Comparison of ENCODE assay signal across 18 mouse cellular contexts in the genomic region with DNA sequence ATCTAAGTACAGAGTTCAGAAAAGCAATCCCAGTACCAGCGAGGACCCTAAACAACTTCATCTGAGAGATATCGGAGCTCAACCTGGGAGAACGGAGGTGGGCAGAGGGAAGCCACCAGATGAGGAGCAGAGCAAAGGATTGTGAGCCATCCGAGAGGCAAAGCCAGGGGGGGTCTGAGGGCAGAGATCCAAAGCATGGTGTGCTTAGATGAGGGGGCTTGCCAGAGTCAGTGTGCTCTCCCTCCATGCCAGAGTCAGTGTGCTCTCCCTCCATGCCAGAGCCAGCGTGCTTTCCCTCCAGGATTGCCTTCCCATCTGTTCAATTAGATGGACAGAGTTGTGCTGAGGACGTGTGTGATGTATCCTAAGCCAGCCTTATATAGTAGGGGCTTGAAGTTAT. TPM values are rescaled to one million over a fixed set of nuclear protein-coding genes. Genes with fewer than 3 reads are reported as not detected.
DNase-seq lines count a peak whose midpoint lies in the region; ATAC-seq and TF ChIP-seq lines count a peak whose summit lies in the region.
"Had no signal": no experiment of that assay in that cellular context is flagged by ENCODE, and none has a peak within 500 bp of the region (broad histone marks: within the 10 kb centered on the region; RNA-seq: fewer than 3 reads in every experiment).

No protein-coding gene starts in this region.

- no peaks in the 10 kb centered on the region for H3K27me3 ChIP-seq in heart, adult 2 months (ENCODE audit: control insufficient read depth, insufficient read depth, low read length)
- no peaks in the 10 kb centered on the region for H3K27me3 ChIP-seq in hindbrain, postnatal 0 days (ENCODE audit: insufficient read depth, low read length)
- H3K27me3 ChIP-seq in hindbrain, embryonic 11.5 days (ENCODE audit: control insufficient read depth, insufficient read depth, low read length), result peaks cover 4% of the 10 kb centered on the region; the same call in 1 of the 2 replicates
- H3K27me3 ChIP-seq in lung, postnatal 0 days (replicated peaks; ENCODE audit: insufficient read depth, low read length), result no peaks in the 10 kb centered on the region
- H3K27me3 ChIP-seq in stomach, embryonic 16.5 days (ENCODE audit: control insufficient read depth, insufficient read depth, low read length), result 0 out of 2 replicates have a peak, but pooled peaks cover 2% of the 10 kb centered on the region
- H3K27me3 ChIP-seq in forebrain, embryonic 13.5 days, result peaks cover 4% of the 10 kb centered on the region; the same call in 1 of the 2 replicates
- H3K27me3 ChIP-seq: embryonic facial prominence, embryonic 13.5 days had no signal

- H3K4me1 ChIP-seq in heart, adult 2 months (ENCODE audit: control insufficient read depth, insufficient read depth, low read length), result peaks cover 23% of the 10 kb centered on the region
- peaks cover 26% of the 10 kb centered on the region for H3K4me1 ChIP-seq in hindbrain, postnatal 0 days (ENCODE audit: insufficient read depth, low read length)
- no peaks in the 10 kb centered on the region; the same call in 1 of the 2 replicates for H3K4me1 ChIP-seq in hindbrain, embryonic 11.5 days (replicated peaks; ENCODE audit: control insufficient read depth, insufficient read depth, low read length)
- H3K4me1 ChIP-seq in lung, postnatal 0 days (ENCODE audit: insufficient read depth, low read depth, low read length), result peaks cover 8% of the 10 kb centered on the region; the same call in 1 of the 2 replicates
- H3K4me1 ChIP-seq in stomach, embryonic 16.5 days (ENCODE audit: control insufficient read depth, insufficient read depth, low read length), result peaks cover 22% of the 10 kb centered on the region
- peaks cover 22% of the 10 kb centered on the region for H3K4me1 ChIP-seq in forebrain, embryonic 13.5 days

- 77% methylated on average over 6 of the region's 6 CpGs for WGBS in heart, adult 2 months
- 62% methylated on average over 6 of the region's 6 CpGs for WGBS in hindbrain, postnatal 0 days
- WGBS in hindbrain, embryonic 11.5 days, result 82% methylated on average over 6 of the region's 6 CpGs
- 71% methylated on average over 6 of the region's 6 CpGs for WGBS in lung, postnatal 0 days
- WGBS in stomach, embryonic 16.5 days, result 79% methylated on average over 6 of the region's 6 CpGs
- WGBS in forebrain, embryonic 13.5 days, result 79% methylated on average over 6 of the region's 6 CpGs

- TF ChIP-seq CTCF in heart, adult 2 months (IDR thresholded peaks at IDR 0.05), result no peak
- no peak for TF ChIP-seq CTCF in hindbrain, postnatal 0 days (IDR thresholded peaks at IDR 0.05; ENCODE audit: low read depth)
- no peak for TF ChIP-seq CTCF in lung, postnatal 0 days (IDR thresholded peaks at IDR 0.05)

- H3K4me2 ChIP-seq in hindbrain, postnatal 0 days (ENCODE audit: low read depth, low read length), result 0 out of 2 replicates have a peak overlapping the region, but pooled peaks have one; percentile 5
- no peak overlapping the region for H3K4me2 ChIP-seq in hindbrain, embryonic 11.5 days (replicated peaks; ENCODE audit: low read depth, low read length)
- peak overlapping the region; percentile 81 for H3K4me2 ChIP-seq in lung, postnatal 0 days (replicated peaks; ENCODE audit: low read depth, low read length)
- H3K4me2 ChIP-seq in stomach, embryonic 16.5 days (ENCODE audit: low read depth, low read length), result peak overlapping the region; percentile 21; the same call in 1 of the 2 replicates
- H3K4me2 ChIP-seq in forebrain, embryonic 13.5 days, result no peak overlapping the region
- H3K4me2 ChIP-seq: embryonic facial prominence, embryonic 13.5 days had no signal

- no peak overlapping the region for H3K4me3 ChIP-seq in heart, adult 2 months
- H3K4me3 ChIP-seq in hindbrain, postnatal 0 days (ENCODE audit: low read length), result no peak overlapping the region
- H3K4me3 ChIP-seq in hindbrain, embryonic 11.5 days (ENCODE audit: low read depth, low read length), result no peak overlapping the region
- peak overlapping the region; percentile 10 for H3K4me3 ChIP-seq in lung, postnatal 0 days (ENCODE audit: low read depth, low read length)
- H3K4me3 ChIP-seq in stomach, embryonic 16.5 days (replicated peaks; ENCODE audit: low read length), result no peak overlapping the region
- no peak overlapping the region for H3K4me3 ChIP-seq in forebrain, embryonic 13.5 days
- H3K4me3 ChIP-seq: embryonic facial prominence, embryonic 13.5 days; kidney, embryonic 15.5 days; midbrain, embryonic 10.5 days had no signal

- DNase-seq in heart, adult 2 months, result no peak
- DNase-seq in heart, adult 18-20 months, result no peak
- DNase-seq in hindbrain, postnatal 0 days (ENCODE audit: low spot score), result peak; percentile 26
- DNase-seq in hindbrain, embryonic 11.5 days (ENCODE audit: low spot score), result no peak
- DNase-seq in lung, postnatal 0 days (ENCODE audit: low spot score), result no peak
- DNase-seq in lung, postnatal 14 days, result no peak
- DNase-seq: gastrocnemius, postnatal 36 days; lung, embryonic 14.5 days had no signal

- TF ChIP-seq EP300 in heart, adult 2 months (IDR thresholded peaks at IDR 0.05; ENCODE audit: insufficient read depth, low read depth, low read length), result no peak
- no peak for TF ChIP-seq EP300 in lung, postnatal 0 days (IDR thresholded peaks at IDR 0.05)

- no peaks in the 10 kb centered on the region for H3K9me3 ChIP-seq in hindbrain, postnatal 0 days (ENCODE audit: low read length)
- no peaks in the 10 kb centered on the region for H3K9me3 ChIP-seq in hindbrain, embryonic 11.5 days (ENCODE audit: control insufficient read depth, low read length)
- no peaks in the 10 kb centered on the region for H3K9me3 ChIP-seq in lung, postnatal 0 days (ENCODE audit: low read length)
- H3K9me3 ChIP-seq in stomach, embryonic 16.5 days (replicated peaks; ENCODE audit: control insufficient read depth, low read length), result no peaks in the 10 kb centered on the region
- no peaks in the 10 kb centered on the region for H3K9me3 ChIP-seq in forebrain, embryonic 13.5 days (replicated peaks)
- H3K9me3 ChIP-seq: embryonic facial prominence, embryonic 13.5 days; G1E; kidney, embryonic 15.5 days; midbrain, embryonic 10.5 days had no signal

- peak overlapping the region; percentile 78 for H3K27ac ChIP-seq in heart, adult 2 months
- H3K27ac ChIP-seq in hindbrain, postnatal 0 days, result no peak overlapping the region
- H3K27ac ChIP-seq in hindbrain, embryonic 11.5 days (ENCODE audit: low read depth, low read length), result no peak overlapping the region
- H3K27ac ChIP-seq in lung, postnatal 0 days (ENCODE audit: low read length), result no peak overlapping the region
- H3K27ac ChIP-seq in stomach, embryonic 16.5 days (ENCODE audit: low read length), result no peak overlapping the region
- H3K27ac ChIP-seq in forebrain, embryonic 13.5 days, result no peak overlapping the region
- H3K27ac ChIP-seq: embryonic facial prominence, embryonic 13.5 days; midbrain, embryonic 10.5 days had no signal

- no peaks in the 10 kb centered on the region for H3K79me2 ChIP-seq in heart, adult 2 months (replicated peaks; ENCODE audit: control insufficient read depth, insufficient read depth, low read length)

- peaks cover 2% of the 10 kb centered on the region; the same call in 1 of the 2 replicates for H3K36me3 ChIP-seq in heart, adult 2 months (ENCODE audit: control insufficient read depth, insufficient read depth, low read length)
- no peaks in the 10 kb centered on the region for H3K36me3 ChIP-seq in hindbrain, postnatal 0 days (ENCODE audit: insufficient read depth, low read length)
- no peaks in the 10 kb centered on the region for H3K36me3 ChIP-seq in hindbrain, embryonic 11.5 days (ENCODE audit: control insufficient read depth, insufficient read depth, low read length)
- no peaks in the 10 kb centered on the region for H3K36me3 ChIP-seq in lung, postnatal 0 days (ENCODE audit: insufficient read depth, low read length)
- H3K36me3 ChIP-seq in stomach, embryonic 16.5 days (ENCODE audit: control insufficient read depth, insufficient read depth, low read length), result no peaks in the 10 kb centered on the region
- no peaks in the 10 kb centered on the region for H3K36me3 ChIP-seq in forebrain, embryonic 13.5 days (ENCODE audit: poor library complexity, severe bottlenecking)
- H3K36me3 ChIP-seq: embryonic facial prominence, embryonic 13.5 days; G1E; kidney, embryonic 15.5 days; midbrain, embryonic 10.5 days had no signal

- TF ChIP-seq POLR2A in heart, adult 2 months (IDR thresholded peaks at IDR 0.05; ENCODE audit: insufficient read depth, low read depth, low read length), result no peak

- no peak overlapping the region for H3K9ac ChIP-seq in heart, adult 2 months (ENCODE audit: low read depth, low read length)
- no peak overlapping the region for H3K9ac ChIP-seq in hindbrain, postnatal 0 days (replicated peaks; ENCODE audit: low read length)
- H3K9ac ChIP-seq in hindbrain, embryonic 11.5 days (ENCODE audit: low read depth, low read length), result no peak overlapping the region
- peak overlapping the region; percentile 29; the same call in 1 of the 2 replicates for H3K9ac ChIP-seq in lung, postnatal 0 days (replicated peaks; ENCODE audit: low read depth)
- peak overlapping the region; percentile 26; the same call in 1 of the 2 replicates for H3K9ac ChIP-seq in stomach, embryonic 16.5 days (ENCODE audit: low read length)
- no peak overlapping the region for H3K9ac ChIP-seq in forebrain, embryonic 13.5 days
- H3K9ac ChIP-seq: embryonic facial prominence, embryonic 13.5 days; kidney, embryonic 15.5 days; lung, embryonic 14.5 days had no signal

- ATAC-seq in hindbrain, postnatal 0 days, result no peak
- no peak for ATAC-seq in hindbrain, embryonic 11.5 days (ENCODE audit: low FRiP score)
- no peak for ATAC-seq in lung, postnatal 0 days
- ATAC-seq in stomach, embryonic 16.5 days (ENCODE audit: insufficient read depth, low FRiP score), result no peak
- ATAC-seq in forebrain, embryonic 13.5 days, result no peak

- intact Hi-C loops in heart, adult 2 months (cut with DNase I), result loop anchor here (10.0 kb wide), 1 partner anchor 258 kb away; a partner anchor contains a TSS

RNA-seq across cellular contexts. Expression of a gene that starts 2.8 kb away (rescaled TPM):
- 1 to 10 TPM; 8.4 to 9.4 TPM for total RNA-seq in heart, adult 2 months (2021)
- 4.2 and 9.8 TPM in 2 replicates for polyA plus RNA-seq in heart, adult 2 months (2012; rRNA removed)
- total RNA-seq in heart, adult 18-20 months (2021), result 1 to 10 TPM; 8.1 to 9.9 TPM
- total RNA-seq in hindbrain, postnatal 0 days (2014; rRNA removed), result 20.3 and 22.5 TPM in 2 replicates
- polyA plus RNA-seq in hindbrain, postnatal 0 days (2015; fragmentation: Nextera tagmentation; extraction: Ambion mirVana), result 19.4 and 20.0 TPM in 2 replicates
- 9.5 and 9.7 TPM in 2 replicates for polyA plus RNA-seq in hindbrain, embryonic 11.5 days (2014; fragmentation: Nextera tagmentation; extraction: Ambion mirVana)
- 72.7 and 86.9 TPM in 2 replicates for polyA plus RNA-seq in lung, postnatal 0 days (2015; fragmentation: Nextera tagmentation; extraction: Ambion mirVana)
- 26.3 and 29.5 TPM in 2 replicates for polyA plus RNA-seq in stomach, embryonic 16.5 days (2015; fragmentation: Nextera tagmentation; extraction: Ambion mirVana)
- 5.6 and 5.8 TPM in 2 replicates for polyA plus RNA-seq in forebrain, embryonic 13.5 days (2015; fragmentation: Nextera tagmentation; extraction: Ambion mirVana)
- polyA plus RNA-seq: G1E had no signal

RNA-seq across cellular contexts. Expression of a gene that starts 45.4 kb away (rescaled TPM):
- total RNA-seq in heart, adult 2 months (2021), result not detected
- not detected in 2 replicates for polyA plus RNA-seq in heart, adult 2 months (2012; rRNA removed)
- total RNA-seq in heart, adult 18-20 months (2021), result not detected
- total RNA-seq in hindbrain, postnatal 0 days (2014; rRNA removed), result not detected in 2 replicates
- 0.39 and 0.71 TPM in 2 replicates for polyA plus RNA-seq in hindbrain, postnatal 0 days (2015; fragmentation: Nextera tagmentation; extraction: Ambion mirVana)
- polyA plus RNA-seq in hindbrain, embryonic 11.5 days (2014; fragmentation: Nextera tagmentation; extraction: Ambion mirVana), result 0.18 and 0.23 TPM in 2 replicates
- polyA plus RNA-seq in lung, postnatal 0 days (2015; fragmentation: Nextera tagmentation; extraction: Ambion mirVana), result 8.8 and 9.0 TPM in 2 replicates
- polyA plus RNA-seq in stomach, embryonic 16.5 days (2015; fragmentation: Nextera tagmentation; extraction: Ambion mirVana), result 0.09 and 0.16 TPM in 2 replicates
- polyA plus RNA-seq in forebrain, embryonic 13.5 days (2015; fragmentation: Nextera tagmentation; extraction: Ambion mirVana), result 0.08 and 0.12 TPM in 2 replicates
- total RNA-seq: adrenal gland, adult 18-20 months; gastrocnemius, postnatal 36 days; layer of hippocampus, adult 18-20 months; liver, adult 2 months had no signal
- polyA plus RNA-seq: G1E; liver, adult 2 months; small intestine, adult 2 months had no signal

Comparison
In these comparisons a context has a peak if more than half of its experiments do, and no peak if none do; other contexts are left out.
1. H3K4me2 ChIP-seq: peak in hindbrain, postnatal 0 days (single experiment), lung, postnatal 0 days (single experiment) and stomach, embryonic 16.5 days (single experiment); none in hindbrain, embryonic 11.5 days (single experiment) and forebrain, embryonic 13.5 days (single experiment).
2. H3K9ac ChIP-seq: peak in lung, postnatal 0 days (single experiment) and stomach, embryonic 16.5 days (single experiment); none in heart, adult 2 months (single experiment), hindbrain, postnatal 0 days (single experiment), hindbrain, embryonic 11.5 days (single experiment) and forebrain, embryonic 13.5 days (single experiment).